Mouse (Mus musculus): ENCODE results near the gene Stk38. TPM values are rescaled to one million over a fixed set of nuclear protein-coding genes. Genes with fewer than 3 reads are reported as not detected.
A peak's percentile ranks its signal among the peaks of the same experiment; 100 is the strongest.

Stk38 gene
- total RNA-seq, 2 experiments from 2014 or later = 57.0 to 61.1 TPM

DNA sequence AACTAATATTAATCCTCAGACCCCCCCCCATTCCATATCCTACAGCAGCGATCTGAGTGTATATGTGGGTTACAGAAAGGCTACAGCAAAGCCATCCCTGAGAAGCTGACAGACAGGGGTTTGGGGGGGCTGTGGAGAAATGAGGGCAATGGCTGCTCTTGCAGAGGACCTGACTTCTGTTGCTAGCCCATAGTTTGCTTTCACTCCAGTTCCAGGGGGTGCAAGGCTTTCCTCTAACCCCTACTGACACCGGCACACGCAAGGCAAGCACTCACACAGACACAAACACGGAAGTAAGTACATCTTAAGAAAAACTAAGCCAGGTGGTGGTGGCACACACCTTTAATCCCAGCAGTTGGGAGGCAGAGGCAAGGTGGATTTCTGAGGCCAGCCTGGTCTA, 78.4 kb downstream of the Stk38 start:
- no peak for DNase-seq (ENCODE audit: low spot score in 2 of 2)

DNA sequence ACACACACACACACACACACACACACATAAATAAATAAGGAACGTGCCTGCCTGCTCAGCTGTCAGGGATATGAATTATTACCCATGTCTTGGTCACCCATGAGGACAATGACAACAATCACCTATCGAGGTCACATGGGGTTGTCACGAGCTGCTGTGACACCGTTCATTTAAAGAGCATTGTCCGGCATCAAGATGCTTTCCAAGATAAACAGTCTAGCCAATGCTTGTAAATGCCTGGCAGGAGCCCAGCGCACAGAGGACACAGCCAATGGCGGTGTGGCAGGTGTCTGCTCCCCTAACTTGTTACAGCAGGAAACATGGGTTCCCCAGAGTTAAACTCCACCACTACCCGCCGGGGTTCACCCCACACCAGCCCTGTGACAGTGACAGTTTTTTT, 79.8 kb downstream of the Stk38 start:
- DNase-seq (ENCODE audit: low spot score in 2 of 2) = no peak

DNA sequence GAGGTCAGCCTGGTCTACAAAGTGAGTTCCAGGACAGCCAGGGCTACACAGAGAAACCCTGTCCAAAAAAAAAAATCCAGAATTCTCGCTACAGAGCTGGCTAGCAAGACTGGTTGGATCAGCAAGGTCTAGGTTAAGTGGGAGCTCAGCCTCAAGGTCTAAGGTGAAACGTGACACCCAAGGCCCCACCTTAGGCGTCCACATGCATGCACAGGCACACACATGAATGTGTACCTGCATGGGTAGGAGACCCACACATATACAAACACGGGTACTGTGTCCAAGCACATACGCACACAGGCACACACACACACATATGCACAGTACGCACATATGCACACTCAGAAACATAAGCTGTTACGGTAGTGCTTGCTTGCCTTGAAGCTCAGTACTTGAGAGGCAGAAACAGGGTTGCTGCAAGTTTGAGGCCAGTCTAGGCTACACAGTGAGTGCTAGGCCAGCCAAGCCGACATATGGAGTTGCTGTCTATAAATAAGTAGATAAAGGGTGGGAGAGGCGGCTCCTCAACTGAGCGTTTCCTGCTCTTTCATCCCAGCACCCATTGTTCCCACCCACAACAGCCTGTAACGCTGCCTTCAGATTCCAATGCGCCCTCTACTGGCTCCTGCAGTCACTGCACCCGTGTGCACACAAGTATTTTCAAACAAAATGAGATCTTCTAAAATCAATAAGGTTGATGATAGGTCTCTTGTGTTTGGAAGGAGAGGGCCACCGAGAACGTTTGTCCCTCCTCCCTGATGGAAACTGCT, 80.7 kb downstream of the Stk38 start:
- no peak for DNase-seq (ENCODE audit: low spot score in 2 of 2)

DNA sequence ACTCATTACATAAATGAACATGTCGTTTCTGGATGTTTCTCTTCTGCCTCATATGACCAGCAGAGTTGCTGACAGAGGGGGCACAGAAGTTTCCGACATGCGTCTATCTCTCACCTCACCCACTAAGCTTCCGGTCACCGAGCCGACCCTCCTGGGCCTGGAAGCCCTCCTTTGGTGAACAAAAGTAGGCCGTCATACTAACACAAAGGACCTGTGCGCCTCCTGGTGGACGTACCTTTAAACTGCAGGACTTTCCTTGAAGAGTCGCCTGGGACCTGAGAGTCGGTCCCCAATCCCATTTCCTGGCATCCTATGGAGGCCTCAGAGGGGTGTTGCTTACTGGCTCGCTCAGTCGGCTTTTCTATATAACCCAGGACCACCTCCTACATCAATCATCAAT, 81.4 kb downstream of the Stk38 start:
- DNase-seq (ENCODE audit: low spot score in 2 of 2) = peak; percentile 77 to 81

DNA sequence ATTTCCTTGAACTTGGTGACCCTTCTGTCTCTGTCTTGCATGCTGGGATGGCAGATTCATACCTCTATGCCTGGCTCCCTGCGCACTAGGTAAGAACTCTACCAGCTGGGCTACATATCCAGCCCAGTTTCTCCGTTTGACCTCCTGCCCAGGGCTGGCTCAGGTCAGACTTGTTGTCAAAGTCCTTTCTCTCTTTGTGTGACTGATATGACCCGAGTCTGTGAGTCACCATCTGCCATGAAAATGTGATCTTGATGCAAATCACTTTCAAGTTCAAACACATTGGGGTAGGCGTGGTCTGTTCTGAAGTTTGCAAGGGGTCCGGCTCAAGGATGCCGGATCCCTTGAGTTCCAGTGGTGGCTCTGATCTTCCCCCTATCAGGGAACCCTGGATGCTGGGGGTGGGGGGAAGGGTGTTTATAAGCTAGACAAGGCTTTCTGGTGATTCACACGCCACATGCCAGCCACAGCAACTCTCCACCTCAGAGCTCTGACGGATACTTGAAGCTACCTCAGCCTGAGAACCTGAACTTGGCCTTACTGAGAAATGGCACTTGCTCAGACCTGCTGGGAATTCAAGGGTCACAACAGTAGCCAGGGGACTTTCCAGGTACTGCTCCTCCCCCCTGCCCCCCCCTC, 82.7 kb downstream of the Stk38 start:
- DNase-seq (ENCODE audit: low spot score in 2 of 2) = no peak

DNA sequence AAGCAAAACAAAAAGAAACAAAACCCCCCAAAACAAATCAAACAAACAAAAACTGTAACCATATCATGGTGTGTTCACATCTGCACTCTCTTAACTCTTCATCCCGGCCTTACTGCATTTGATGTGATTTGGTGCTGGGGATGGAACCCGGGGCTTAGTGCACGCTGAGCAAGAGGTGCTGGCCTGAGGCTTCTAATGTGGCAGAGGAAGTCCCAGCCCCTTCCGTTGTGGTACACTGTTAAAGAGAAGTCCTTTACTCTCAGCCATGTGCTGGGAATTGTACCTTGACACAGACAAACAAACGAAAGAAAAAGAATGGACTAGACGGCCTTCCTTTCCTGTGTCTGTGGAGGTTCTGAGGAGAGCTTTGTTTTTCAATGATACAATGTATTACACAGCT, 85.7 kb downstream of the Stk38 start:
- no peak for DNase-seq (ENCODE audit: low spot score in 2 of 2)

DNA sequence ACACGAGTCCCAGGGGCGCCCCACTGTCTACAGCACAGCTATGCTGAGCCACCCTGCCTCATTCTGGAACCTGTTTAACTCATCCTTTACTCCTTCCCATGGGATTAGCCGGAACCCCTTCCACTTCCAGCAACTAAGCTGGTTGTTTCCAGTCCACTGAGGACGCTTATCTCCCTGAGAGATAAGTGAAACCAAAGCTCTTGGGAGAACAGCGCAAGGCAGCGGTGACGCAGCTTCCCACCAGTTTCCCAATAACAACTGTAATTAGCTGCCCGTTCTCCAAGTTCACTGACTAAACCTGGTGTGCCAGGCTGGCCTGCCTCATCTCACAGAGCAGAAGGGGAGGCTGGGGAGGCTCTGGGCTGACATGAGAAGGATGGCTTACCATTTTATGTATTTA, 86.7 kb downstream of the Stk38 start:
- DNase-seq (ENCODE audit: low spot score in 2 of 2) = no peak

Other genes starting within 250 kb of the Stk38 start
- 1 to 10 TPM; 1.0 to 1.5 TPM for gene Mapk13, start 238.7 kb downstream of the Stk38 start, total RNA-seq (2021)
- 10 to 100 TPM; 31.8 to 35.7 TPM for gene Brpf3, start 206.9 kb downstream of the Stk38 start, total RNA-seq (2021)
- gene Pnpla1, start 149.6 kb downstream of the Stk38 start, total RNA-seq (2021) = under 1 TPM; 0.18 to 0.26 TPM
- 1 to 10 TPM; 3.2 to 3.8 TPM for gene 4930539E08Rik, start 92.7 kb downstream of the Stk38 start, total RNA-seq (2021)
- gene Pxt1, start 64.2 kb downstream of the Stk38 start, total RNA-seq (2021) = not detected
- 10 to 100 TPM; 76.2 to 77.7 TPM for gene Kctd20, start 56.0 kb downstream of the Stk38 start, total RNA-seq (2021)
- gene Srsf3, start 24.6 kb upstream of the Stk38 start, total RNA-seq (2021) = 100 to 1,000 TPM; 127 to 160 TPM
- gene Cdkn1a, start 83.0 kb upstream of the Stk38 start, total RNA-seq (2021) = 10 to 100 TPM; 24.9 to 26.0 TPM
- gene Rab44, start 106.2 kb upstream of the Stk38 start, total RNA-seq (2021) = under 1 TPM; 0.12 to 0.26 TPM
- 10 to 100 TPM; 42.5 to 48.4 TPM for gene Cpne5, start 230.2 kb upstream of the Stk38 start, total RNA-seq (2021)